Mouse (Mus musculus): ENCODE measurements around the gene Lrrc8c. TPM values are rescaled to one million over a fixed set of nuclear protein-coding genes. Genes with fewer than 3 reads are reported as not detected.
A peak's percentile ranks its signal among the peaks of the same experiment; 100 is the strongest.

The Lrrc8c gene
- polyA plus RNA-seq, 1 experiment from 2014 or later: 26.7 TPM

DNA sequence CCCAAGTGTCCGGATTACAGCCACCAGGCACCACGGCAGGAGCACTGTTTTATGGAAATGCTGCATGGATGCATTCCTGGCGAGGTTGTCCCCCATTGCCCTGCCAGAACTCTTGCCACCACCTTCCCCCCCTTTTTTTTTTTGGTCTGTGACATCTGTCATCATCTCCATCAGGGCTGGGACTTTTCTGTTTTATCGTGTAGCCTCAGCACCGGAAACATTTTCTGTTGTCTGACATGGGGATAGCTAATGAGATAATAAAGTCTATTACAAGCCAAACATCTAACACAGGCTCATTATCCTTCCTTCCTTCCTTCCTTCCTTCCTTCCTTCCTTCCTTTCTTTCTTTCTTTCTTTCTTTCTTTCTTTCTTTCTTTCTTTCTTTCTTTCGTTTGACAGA, 119.7 kb downstream of the Lrrc8c start:
- no peak overlapping the region for H3K4me3 ChIP-seq
- 0 out of 2 replicates have a peak, but pooled peaks cover under 1% of the 10 kb centered on the region for H3K36me3 ChIP-seq
- H3K27me3 ChIP-seq (ENCODE audit: insufficient read depth, poor library complexity, severe bottlenecking): no peaks in the 10 kb centered on the region; the same call in 1 of the 2 replicates
- no peaks in the 10 kb centered on the region for H3K9me3 ChIP-seq
- 76% methylated on average over 6 of the region's 6 CpGs for WGBS
- peaks cover 6% of the 10 kb centered on the region for H3K4me1 ChIP-seq
- no peak for DNase-seq (ENCODE audit: low spot score)
- no peak overlapping the region for H3K27ac ChIP-seq

DNA sequence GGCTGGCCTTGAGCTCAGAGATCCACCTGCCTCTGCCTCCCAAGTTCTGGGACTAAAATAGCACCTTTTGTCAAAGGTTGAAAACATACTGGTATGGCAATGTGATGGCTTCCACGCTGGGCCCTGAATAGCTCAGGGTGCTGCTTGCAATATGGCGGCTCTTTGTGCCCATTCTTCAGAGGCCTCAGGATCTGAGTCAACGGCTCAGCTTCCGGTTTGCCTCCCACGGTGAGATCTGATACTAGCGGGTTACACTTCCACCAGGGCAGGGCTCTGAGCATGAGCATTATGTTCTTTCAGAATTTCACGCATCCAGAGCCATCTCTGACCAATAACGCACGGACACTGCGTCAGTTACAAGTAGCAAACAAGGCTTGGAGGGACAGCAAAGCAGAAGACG, 120.2 kb downstream of the Lrrc8c start:
- 85% methylated on average over 11 of the region's 11 CpGs for WGBS
- no peak overlapping the region for H3K4me3 ChIP-seq

DNA sequence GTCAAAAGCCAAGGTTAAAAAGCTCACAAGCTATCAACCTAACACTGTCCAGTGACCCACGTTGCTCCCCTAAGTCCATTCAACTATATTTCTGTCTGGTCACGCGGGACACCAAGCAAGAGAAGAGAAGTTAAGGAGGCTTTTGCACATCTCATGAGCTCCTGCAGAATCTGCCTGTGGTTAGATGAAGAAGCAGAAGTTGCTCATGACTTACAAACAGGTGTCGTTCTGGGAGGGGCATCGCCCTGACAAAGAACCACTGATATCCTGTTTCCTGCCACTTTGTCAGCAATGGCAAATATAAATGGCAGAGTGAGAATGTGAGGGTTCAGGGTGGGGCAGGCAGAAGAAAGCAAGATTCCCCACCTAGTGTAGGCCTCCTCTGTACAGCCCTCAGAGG, 123.3 kb downstream of the Lrrc8c start:
- Histone ChIP-seq H3K36me3 (no peaks in the 10 kb centered on the region), H3K4me1 (no peaks in the 10 kb centered on the region), H3K27ac (no peak overlapping the region), H3K4me3 (no peak overlapping the region), H3K27me3 (ENCODE audit: insufficient read depth, poor library complexity, severe bottlenecking) (no peaks in the 10 kb centered on the region; the same call in 1 of the 2 replicates), H3K9me3 (no peaks in the 10 kb centered on the region)
- WGBS: 74% methylated on average over 5 of the region's 5 CpGs
- DNase-seq (ENCODE audit: low spot score): no peak

More for the DNA sequence above, 120.2 kb downstream of the Lrrc8c start:
- H3K36me3 ChIP-seq: no peaks in the 10 kb centered on the region
- H3K27ac ChIP-seq: no peak overlapping the region
- H3K4me1 ChIP-seq: peaks cover 6% of the 10 kb centered on the region
- H3K27me3 ChIP-seq (ENCODE audit: insufficient read depth, poor library complexity, severe bottlenecking): no peaks in the 10 kb centered on the region; the same call in 1 of the 2 replicates
- H3K9me3 ChIP-seq: no peaks in the 10 kb centered on the region
- DNase-seq (ENCODE audit: low spot score): no peak

DNA sequence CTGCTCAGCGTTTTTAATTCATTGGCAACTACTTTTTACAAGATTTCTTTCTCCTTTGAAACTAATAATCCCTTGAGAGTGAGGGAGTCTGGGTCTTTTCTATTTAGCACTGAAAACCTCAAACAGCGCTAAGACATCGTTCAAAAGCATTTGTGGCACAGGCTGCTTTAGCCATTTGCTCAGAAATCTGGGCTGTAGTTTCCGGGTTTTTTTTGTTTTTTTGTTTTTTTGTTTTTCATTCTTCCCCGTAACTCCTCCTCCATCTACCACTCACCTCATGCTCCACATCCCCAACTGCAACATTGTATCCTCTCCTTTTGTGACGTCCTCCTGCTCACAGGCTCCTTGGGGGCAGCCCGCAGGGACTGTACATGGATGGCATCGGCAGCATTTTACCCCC, 124.1 kb downstream of the Lrrc8c start:
- Histone ChIP-seq H3K4me3 (no peak overlapping the region), H3K36me3 (no peaks in the 10 kb centered on the region), H3K4me1 (no peaks in the 10 kb centered on the region), H3K9me3 (no peaks in the 10 kb centered on the region), H3K27me3 (ENCODE audit: insufficient read depth, poor library complexity, severe bottlenecking) (no peaks in the 10 kb centered on the region; the same call in 1 of the 2 replicates), H3K27ac (no peak overlapping the region)
- WGBS: 83% methylated on average over 8 of the region's 8 CpGs
- no peak for DNase-seq (ENCODE audit: low spot score)

DNA sequence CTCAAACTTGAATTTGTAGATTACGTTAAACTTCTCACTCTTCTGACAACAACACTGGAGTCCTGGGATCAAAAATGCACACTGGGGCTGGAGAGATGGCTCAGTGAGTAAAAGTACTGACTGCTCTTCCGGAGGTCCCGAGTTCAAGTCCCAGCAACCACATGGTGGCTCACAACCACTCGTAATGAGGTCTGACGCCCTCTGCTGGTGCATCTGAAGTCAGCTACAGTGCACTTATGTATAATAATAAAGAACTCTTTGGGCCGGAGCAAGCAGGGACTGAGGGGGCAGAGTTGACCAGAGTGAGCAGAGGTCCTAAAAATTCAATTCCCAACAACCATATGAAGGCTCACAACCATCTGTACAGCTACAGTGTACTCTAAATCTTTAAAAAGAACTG, 125.0 kb downstream of the Lrrc8c start:
- Histone ChIP-seq H3K4me3 (no peak overlapping the region), H3K9me3 (no peaks in the 10 kb centered on the region), H3K27me3 (ENCODE audit: insufficient read depth, poor library complexity, severe bottlenecking) (no peaks in the 10 kb centered on the region; the same call in 1 of the 2 replicates), H3K36me3 (no peaks in the 10 kb centered on the region), H3K27ac (no peak overlapping the region), H3K4me1 (peaks cover 8% of the 10 kb centered on the region)
- 85% methylated on average over 6 of the region's 6 CpGs for WGBS
- no peak for DNase-seq (ENCODE audit: low spot score)

DNA sequence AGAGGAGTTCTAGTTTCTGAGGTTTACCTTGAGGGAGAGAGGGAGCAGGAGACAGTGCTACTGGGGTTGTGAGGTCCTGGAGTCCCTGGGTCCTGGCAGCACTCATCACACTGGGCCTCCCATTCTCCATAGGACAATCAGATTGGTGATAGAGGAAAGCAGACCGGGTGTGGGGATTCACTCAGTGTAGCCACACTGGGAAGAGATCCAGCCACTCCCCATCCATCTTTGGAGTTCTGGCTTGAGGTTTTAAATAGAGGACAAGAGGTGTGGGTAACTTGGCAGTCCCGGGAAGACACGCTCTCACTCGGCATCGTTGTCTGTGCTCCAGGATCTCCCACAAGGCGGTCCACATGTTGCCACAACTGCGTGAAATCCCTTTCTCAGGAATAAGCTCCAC, 127.9 kb downstream of the Lrrc8c start:
- no peaks in the 10 kb centered on the region for H3K36me3 ChIP-seq
- H3K4me1 ChIP-seq: peaks cover 14% of the 10 kb centered on the region
- no peaks in the 10 kb centered on the region; the same call in 1 of the 2 replicates for H3K27me3 ChIP-seq (ENCODE audit: insufficient read depth, poor library complexity, severe bottlenecking)
- DNase-seq (ENCODE audit: low spot score): no peak
- H3K9me3 ChIP-seq: no peaks in the 10 kb centered on the region
- WGBS: 87% methylated on average over 7 of the region's 7 CpGs
- H3K4me3 ChIP-seq: no peak overlapping the region
- H3K27ac ChIP-seq: no peak overlapping the region

DNA sequence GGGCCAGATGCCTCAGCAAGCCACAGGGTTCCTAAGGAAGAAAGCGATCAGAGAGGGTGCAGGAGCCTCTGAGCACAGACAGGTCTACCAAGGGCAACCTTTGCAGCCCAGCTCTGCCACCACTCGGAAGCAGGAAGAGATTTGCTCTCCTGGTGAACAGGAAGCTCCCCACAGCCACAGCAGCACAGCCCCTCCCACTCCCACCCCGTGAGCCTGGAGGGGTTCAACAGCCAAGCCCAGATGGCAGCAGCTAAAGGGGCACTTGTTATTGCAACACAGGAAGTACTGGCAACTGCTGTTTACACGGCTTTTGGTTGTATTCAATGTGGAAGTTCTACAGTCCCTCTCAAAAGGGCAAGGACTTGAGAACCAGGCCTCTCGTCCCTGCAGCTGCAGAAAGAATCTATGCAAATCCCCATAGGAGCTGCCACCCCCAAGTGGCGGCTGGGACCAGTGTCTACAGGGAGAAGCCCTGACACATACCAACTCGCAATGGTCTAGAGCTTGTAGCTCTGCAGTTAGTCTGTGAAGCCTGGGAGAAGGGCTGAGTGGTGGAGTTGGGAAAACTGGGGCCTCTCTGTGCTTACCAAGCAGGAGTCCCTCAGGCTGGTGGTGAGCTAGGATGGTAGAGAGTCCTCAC, 129.6 kb downstream of the Lrrc8c start:
- H3K4me3 ChIP-seq: no peak overlapping the region
- peak overlapping the region; percentile 74 for H3K27ac ChIP-seq
- H3K4me1 ChIP-seq: peaks cover 14% of the 10 kb centered on the region
- no peak for DNase-seq (ENCODE audit: low spot score)
- no peaks in the 10 kb centered on the region for H3K27me3 ChIP-seq (ENCODE audit: insufficient read depth, poor library complexity, severe bottlenecking)
- 32% methylated on average over 7 of the region's 7 CpGs for WGBS
- no peaks in the 10 kb centered on the region for H3K9me3 ChIP-seq
- H3K36me3 ChIP-seq: no peaks in the 10 kb centered on the region

DNA sequence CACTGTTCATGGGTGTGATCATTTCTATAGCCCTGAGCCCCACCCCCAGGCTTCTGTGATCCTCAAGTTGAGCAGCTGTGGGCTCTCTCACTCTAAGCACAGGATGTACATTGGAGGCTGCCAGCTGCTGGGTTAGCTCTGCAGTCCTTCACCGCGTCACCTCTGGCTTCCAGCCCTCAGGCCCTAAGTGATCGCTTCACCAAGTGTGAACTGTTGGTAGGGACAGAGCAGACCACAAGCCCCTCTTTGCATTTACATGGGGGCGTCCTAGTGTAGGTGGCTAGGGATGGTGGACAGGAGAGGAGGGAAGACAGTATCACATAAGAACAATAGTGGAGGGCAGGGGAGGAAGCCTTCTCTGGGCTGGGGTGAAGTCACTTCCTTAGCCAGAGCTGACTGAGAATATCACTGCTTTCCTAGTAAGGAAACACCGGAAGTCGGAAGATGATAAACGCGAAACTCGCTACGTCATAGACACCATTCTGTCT, 130.4 kb downstream of the Lrrc8c start:
- Histone ChIP-seq H3K27ac (peak overlapping the region; percentile 74), H3K4me3 (no peak overlapping the region), H3K27me3 (ENCODE audit: insufficient read depth, poor library complexity, severe bottlenecking) (no peaks in the 10 kb centered on the region), H3K36me3 (no peaks in the 10 kb centered on the region), H3K9me3 (no peaks in the 10 kb centered on the region), H3K4me1 (peaks cover 14% of the 10 kb centered on the region)
- DNase-seq (ENCODE audit: low spot score): no peak
- WGBS: 71% methylated on average over 10 of the region's 10 CpGs

DNA sequence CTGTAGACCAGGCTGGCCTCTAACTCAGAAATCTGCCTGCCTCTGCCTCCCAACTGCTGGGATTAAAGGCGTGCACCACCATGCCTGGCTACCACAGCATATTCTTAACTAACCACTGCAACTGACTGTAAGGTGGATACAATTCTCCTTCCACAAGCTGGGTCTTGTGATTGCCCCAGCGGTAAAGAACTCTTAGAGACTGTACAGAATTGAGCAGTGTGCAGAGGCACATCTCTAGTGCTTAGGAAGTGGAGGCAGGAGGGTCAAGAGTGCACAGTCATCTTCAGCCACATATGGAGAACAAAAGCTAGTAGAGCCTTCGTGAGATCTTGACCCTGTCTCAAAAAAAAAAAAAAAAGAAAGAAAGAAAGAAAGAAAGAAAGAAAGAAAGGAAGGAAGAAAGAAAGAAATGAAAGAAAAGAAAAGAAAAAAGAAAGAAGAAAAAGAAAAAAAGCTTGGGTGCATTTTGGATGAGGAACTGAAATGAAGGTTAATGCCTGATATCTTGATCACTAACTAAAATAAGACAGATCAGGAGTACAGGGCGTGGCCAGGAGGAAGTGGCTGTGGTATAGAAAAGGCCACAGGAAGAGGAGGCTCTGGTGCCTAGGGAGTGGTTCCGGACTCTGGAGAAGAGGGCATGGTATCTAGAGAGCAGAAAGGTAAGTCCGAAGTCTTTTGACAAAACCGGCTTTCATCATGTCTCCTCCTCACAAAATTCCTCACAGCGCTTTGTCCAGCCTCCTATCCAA, 131.7 kb downstream of the Lrrc8c start:
- Histone ChIP-seq H3K27me3 (ENCODE audit: insufficient read depth, poor library complexity, severe bottlenecking) (no peaks in the 10 kb centered on the region), H3K36me3 (no peaks in the 10 kb centered on the region), H3K9me3 (no peaks in the 10 kb centered on the region), H3K4me1 (peaks cover 14% of the 10 kb centered on the region), H3K27ac (no peak overlapping the region; the same call in 1 of the 2 replicates), H3K4me3 (no peak overlapping the region)
- no peak for DNase-seq (ENCODE audit: low spot score)
- WGBS: 85% methylated on average over 8 of the region's 8 CpGs

DNA sequence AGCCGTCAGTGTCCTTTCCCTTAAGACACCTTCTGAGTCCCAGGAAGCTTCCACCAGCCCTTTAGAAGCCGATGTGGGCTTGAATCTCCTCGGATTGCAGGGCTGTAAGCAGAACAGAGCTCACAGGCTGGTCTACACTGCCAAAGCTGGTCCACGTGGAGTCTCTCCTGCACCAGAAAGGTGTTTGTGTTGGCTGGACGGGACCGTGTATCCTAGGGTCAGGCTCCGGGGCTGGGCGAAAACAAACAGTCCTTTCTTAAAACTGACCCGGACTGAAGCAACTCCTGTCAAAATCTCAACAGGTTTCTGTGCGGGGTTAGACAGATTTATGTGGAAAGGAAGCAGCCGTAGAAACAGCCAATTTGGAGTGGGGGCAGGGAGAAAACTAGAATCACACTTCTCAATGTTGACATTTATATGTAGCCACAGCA, 132.4 kb downstream of the Lrrc8c start:
- WGBS: 61% methylated on average over 11 of the region's 11 CpGs
- Histone ChIP-seq H3K36me3 (no peaks in the 10 kb centered on the region), H3K4me1 (peaks cover 14% of the 10 kb centered on the region), H3K4me3 (no peak overlapping the region), H3K9me3 (no peaks in the 10 kb centered on the region), H3K27ac (no peak overlapping the region; the same call in 1 of the 2 replicates), H3K27me3 (ENCODE audit: insufficient read depth, poor library complexity, severe bottlenecking) (no peaks in the 10 kb centered on the region)
- no peak for DNase-seq (ENCODE audit: low spot score)

DNA sequence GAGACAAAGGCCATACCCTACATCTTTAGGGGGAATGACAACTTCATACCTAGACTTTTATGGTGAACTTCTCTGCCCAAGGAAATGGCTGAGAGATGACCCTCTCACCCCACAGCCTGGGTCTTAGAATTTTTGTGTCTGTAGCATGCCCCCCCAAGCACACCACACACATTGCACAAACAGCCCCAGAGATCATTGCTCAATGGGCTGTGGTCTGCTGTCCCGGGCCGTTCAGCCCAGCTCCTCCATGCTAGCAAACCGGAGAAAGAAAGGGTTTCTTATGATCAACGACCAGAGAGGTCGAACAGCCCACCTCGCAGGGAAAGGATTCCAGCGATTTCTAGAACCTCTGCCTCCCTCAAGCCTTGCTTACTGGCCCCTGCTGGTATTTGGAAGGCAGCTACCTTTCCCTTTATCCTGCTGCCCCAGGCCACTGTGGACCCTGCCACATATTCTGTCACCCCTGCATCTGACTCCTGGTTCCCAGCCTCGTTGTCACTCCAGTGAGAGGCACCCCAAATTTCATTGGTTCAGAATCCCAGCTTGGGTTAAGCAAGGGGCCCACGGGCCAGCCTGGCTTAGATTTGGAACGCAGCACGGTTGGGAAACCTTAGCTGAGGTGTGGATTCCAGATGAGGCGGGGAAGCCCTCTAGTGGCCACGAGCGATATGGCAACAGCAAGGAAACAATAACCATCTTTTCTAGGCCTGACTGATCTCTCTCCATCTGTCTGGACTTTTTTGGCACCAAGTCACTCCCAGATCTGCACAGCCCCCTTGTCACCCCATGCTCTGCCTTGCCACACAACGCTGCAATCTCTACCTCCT, 135.3 kb downstream of the Lrrc8c start:
- H3K4me3 ChIP-seq: no peak overlapping the region
- WGBS: 30% methylated on average over 15 of the region's 15 CpGs
- no peaks in the 10 kb centered on the region for H3K36me3 ChIP-seq
- H3K9me3 ChIP-seq: no peaks in the 10 kb centered on the region
- H3K27me3 ChIP-seq (ENCODE audit: insufficient read depth, poor library complexity, severe bottlenecking): no peaks in the 10 kb centered on the region
- H3K27ac ChIP-seq: no peak overlapping the region; the same call in 1 of the 2 replicates
- DNase-seq (ENCODE audit: low spot score): peak; percentile 90
- H3K4me1 ChIP-seq: peaks cover 3% of the 10 kb centered on the region; the same call in 1 of the 2 replicates

DNA sequence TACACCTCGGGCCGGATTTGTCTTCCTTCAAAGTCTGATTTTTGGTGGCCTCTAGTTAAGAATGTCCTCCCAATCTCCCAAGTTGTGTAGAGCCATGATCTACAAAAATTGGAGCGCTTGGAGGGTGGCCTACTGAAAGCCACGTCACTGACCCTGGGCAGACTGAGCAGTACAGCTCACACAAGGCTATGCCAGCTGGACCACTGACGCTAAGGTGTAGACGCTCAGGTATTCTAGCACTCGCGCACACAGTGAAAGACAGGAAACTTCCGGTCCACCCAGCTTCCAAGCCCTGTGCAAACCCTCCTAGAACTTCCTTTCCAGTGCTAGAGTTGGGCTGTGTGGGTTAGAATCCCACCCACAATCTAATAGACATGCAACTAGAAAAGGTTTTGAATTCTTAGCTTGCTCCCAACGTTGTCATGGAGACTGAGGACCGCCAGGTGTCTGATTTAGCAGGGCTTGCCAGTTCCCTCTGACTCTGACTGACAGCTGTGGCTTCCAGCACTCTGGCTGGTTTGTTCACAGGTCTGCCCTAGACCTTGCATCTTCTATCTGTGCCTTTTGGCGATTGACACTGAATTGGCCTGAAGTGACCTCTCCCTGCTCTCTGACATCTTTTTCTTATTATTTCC, 136.0 kb downstream of the Lrrc8c start:
- 70% methylated on average over 12 of the region's 12 CpGs for WGBS
- no peaks in the 10 kb centered on the region for H3K4me1 ChIP-seq
- no peak for DNase-seq (ENCODE audit: low spot score)
- H3K27me3 ChIP-seq (ENCODE audit: insufficient read depth, poor library complexity, severe bottlenecking): no peaks in the 10 kb centered on the region
- H3K36me3 ChIP-seq: no peaks in the 10 kb centered on the region
- no peaks in the 10 kb centered on the region for H3K9me3 ChIP-seq
- H3K27ac ChIP-seq: no peak overlapping the region
- no peak overlapping the region for H3K4me3 ChIP-seq

All from heart, embryonic 10.5 days (tissue).